Mouse (Mus musculus): ENCODE results near the gene Olfr288. TPM values are rescaled to one million over a fixed set of nuclear protein-coding genes. Genes with fewer than 3 reads are reported as not detected.

The Olfr288 gene
- not detected in 2 replicates for polyA plus RNA-seq (2012; rRNA removed)
- not detected in 2 replicates for polyA plus RNA-seq (2014; fragmentation: Nextera tagmentation; extraction: Ambion mirVana)

DNA sequence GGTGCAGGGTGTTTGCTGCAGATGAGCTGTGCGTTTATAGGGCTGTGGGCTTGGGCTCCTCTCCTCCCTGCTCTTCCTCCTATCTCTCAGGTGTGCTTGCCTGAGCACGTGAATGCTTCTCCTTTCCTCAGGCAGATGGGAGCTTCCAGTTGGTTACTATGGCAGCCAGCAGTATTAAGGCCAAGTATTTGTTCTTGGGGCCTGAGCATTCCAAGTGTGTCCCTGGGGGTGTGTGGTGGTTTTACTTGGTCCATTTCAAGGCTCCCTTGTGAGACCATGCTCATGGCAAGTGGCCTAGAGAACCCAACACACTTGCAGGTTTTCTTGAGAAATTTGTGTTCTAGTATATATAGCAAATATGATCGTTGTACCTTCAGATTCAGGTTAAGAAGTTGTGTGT is at the start of gene Olfr288:
Gene Olfr288 (minus strand): TSS at position 101 of the 400 bp plus-strand sequence.
- H3K9ac ChIP-seq (ENCODE audit: low read depth, low read length, severe bottlenecking), result no peak within 1 kb of the TSS
- WGBS, result 71% methylated on average over 3 of the region's 3 CpGs
- ATAC-seq (ENCODE audit: low FRiP score, low read depth), result no peak
- H3K36me3 ChIP-seq (ENCODE audit: control insufficient read depth, insufficient read depth, low read length), result no peaks in the 10 kb centered on the region
- H3K27me3 ChIP-seq (ENCODE audit: control insufficient read depth, insufficient read depth, low read length), result no peaks in the 10 kb centered on the region
- no peaks in the 10 kb centered on the region for H3K9me3 ChIP-seq (ENCODE audit: control insufficient read depth, low read length)
- TF ChIP-seq POLR2A (IDR thresholded peaks at IDR 0.05; ENCODE audit: borderline replicate concordance, extremely low read depth, insufficient read depth, insufficient read length), result no peak
- DNase-seq (ENCODE audit: low spot score), result no peak
- no peak within 1 kb of the TSS for H3K27ac ChIP-seq (replicated peaks; ENCODE audit: low read depth, low read length)
- no peaks in the 10 kb centered on the region for H3K4me1 ChIP-seq (ENCODE audit: control insufficient read depth, insufficient read depth, low read length)
- no peak within 1 kb of the TSS for H3K4me3 ChIP-seq (replicated peaks; ENCODE audit: low read length)
- H3K4me2 ChIP-seq (replicated peaks; ENCODE audit: low read depth, low read length, severe bottlenecking), result no peak within 1 kb of the TSS

GRCm38 (mm10) chr15:98235442-98235841 is 40.1 kb upstream of the Olfr288 start:
- no peaks in the 10 kb centered on the region for H3K36me3 ChIP-seq (ENCODE audit: control insufficient read depth, insufficient read depth, low read length)
- DNase-seq (ENCODE audit: low spot score) (no peak), ATAC-seq (ENCODE audit: low FRiP score, low read depth) (no peak)
- TF ChIP-seq POLR2A (IDR thresholded peaks at IDR 0.05; ENCODE audit: borderline replicate concordance, extremely low read depth, insufficient read depth, insufficient read length), result no peak
- H3K9ac ChIP-seq (ENCODE audit: low read depth, low read length, severe bottlenecking), result no peak overlapping the region
- H3K4me3 ChIP-seq (replicated peaks; ENCODE audit: low read length), result no peak overlapping the region
- no peak overlapping the region for H3K4me2 ChIP-seq (replicated peaks; ENCODE audit: low read depth, low read length, severe bottlenecking)
- H3K9me3 ChIP-seq (ENCODE audit: control insufficient read depth, low read length), result no peaks in the 10 kb centered on the region
- H3K4me1 ChIP-seq (ENCODE audit: control insufficient read depth, insufficient read depth, low read length), result no peaks in the 10 kb centered on the region
- H3K27ac ChIP-seq (replicated peaks; ENCODE audit: low read depth, low read length), result no peak overlapping the region
- 93% methylated on average over 4 of the region's 4 CpGs for WGBS
- H3K27me3 ChIP-seq (ENCODE audit: control insufficient read depth, insufficient read depth, low read length), result no peaks in the 10 kb centered on the region

DNA sequence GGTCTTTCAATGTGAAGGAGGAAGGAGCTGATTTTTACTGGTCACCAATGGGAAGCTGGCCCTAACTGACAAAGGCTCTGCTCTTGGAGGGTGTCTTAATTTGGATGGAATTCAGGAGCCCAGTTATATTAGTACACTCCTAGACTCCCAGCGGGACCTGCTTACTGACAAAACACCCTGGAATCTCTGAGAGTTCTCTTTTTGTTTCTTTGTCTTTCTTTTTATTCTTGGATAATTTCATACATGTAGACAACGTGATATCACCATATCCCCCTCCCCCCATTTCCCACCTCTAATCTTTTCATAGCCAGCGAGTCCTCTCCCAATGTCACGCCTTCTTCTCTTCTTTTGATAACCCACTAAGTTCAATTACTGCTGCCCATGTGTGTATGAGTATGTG is 39.0 kb upstream of the Olfr288 start, which contains the start of gene Olfr286:
Gene Olfr286 (minus strand): TSS at position 101 of the 400 bp plus-strand sequence.
- Histone ChIP-seq H3K9ac (ENCODE audit: low read depth, low read length, severe bottlenecking) (no peak within 1 kb of the TSS), H3K4me3 (replicated peaks; ENCODE audit: low read length) (no peak within 1 kb of the TSS), H3K27me3 (ENCODE audit: control insufficient read depth, insufficient read depth, low read length) (no peaks in the 10 kb centered on the region), H3K36me3 (ENCODE audit: control insufficient read depth, insufficient read depth, low read length) (no peaks in the 10 kb centered on the region), H3K27ac (replicated peaks; ENCODE audit: low read depth, low read length) (no peak within 1 kb of the TSS), H3K4me2 (replicated peaks; ENCODE audit: low read depth, low read length, severe bottlenecking) (no peak within 1 kb of the TSS), H3K9me3 (ENCODE audit: control insufficient read depth, low read length) (no peaks in the 10 kb centered on the region), H3K4me1 (ENCODE audit: control insufficient read depth, insufficient read depth, low read length) (no peaks in the 10 kb centered on the region)
- ATAC-seq (ENCODE audit: low FRiP score, low read depth) (no peak), DNase-seq (ENCODE audit: low spot score) (no peak)
- WGBS, result 85% methylated on average over 4 of the region's 4 CpGs
- no peak for TF ChIP-seq POLR2A (IDR thresholded peaks at IDR 0.05; ENCODE audit: borderline replicate concordance, extremely low read depth, insufficient read depth, insufficient read length)

DNA sequence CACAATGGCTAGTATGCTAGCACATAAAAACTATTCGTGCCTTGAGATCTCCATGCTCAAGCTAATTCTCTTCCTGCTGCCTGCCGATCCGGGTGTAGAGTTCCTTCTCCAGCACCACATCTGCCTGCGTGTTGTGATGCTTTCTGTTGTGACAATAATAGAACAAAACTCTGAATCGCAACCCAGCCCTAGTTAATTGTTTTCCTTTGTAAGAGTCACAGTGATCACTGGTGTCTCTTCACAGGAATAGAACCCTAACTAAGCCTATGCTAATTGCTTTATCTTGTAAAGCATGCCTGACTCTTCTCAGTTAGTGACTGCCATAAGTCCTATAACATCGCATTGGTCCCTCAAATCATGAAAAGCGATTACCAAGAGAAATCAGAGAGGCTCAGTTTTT is 30.8 kb upstream of the Olfr288 start:
- Histone ChIP-seq H3K36me3 (ENCODE audit: control insufficient read depth, insufficient read depth, low read length) (no peaks in the 10 kb centered on the region), H3K27ac (replicated peaks; ENCODE audit: low read depth, low read length) (no peak overlapping the region), H3K9me3 (ENCODE audit: control insufficient read depth, low read length) (no peaks in the 10 kb centered on the region), H3K27me3 (ENCODE audit: control insufficient read depth, insufficient read depth, low read length) (no peaks in the 10 kb centered on the region), H3K4me2 (replicated peaks; ENCODE audit: low read depth, low read length, severe bottlenecking) (no peak overlapping the region), H3K9ac (ENCODE audit: low read depth, low read length, severe bottlenecking) (no peak overlapping the region), H3K4me3 (replicated peaks; ENCODE audit: low read length) (no peak overlapping the region), H3K4me1 (ENCODE audit: control insufficient read depth, insufficient read depth, low read length) (no peaks in the 10 kb centered on the region)
- ATAC-seq (ENCODE audit: low FRiP score, low read depth), result no peak
- TF ChIP-seq POLR2A (IDR thresholded peaks at IDR 0.05; ENCODE audit: borderline replicate concordance, extremely low read depth, insufficient read depth, insufficient read length), result no peak
- 77% methylated on average over 7 of the region's 7 CpGs for WGBS
- DNase-seq (ENCODE audit: low spot score), result no peak

- Histone ChIP-seq H3K9me3 (ENCODE audit: control insufficient read depth, low read length) (no peaks in the 10 kb centered on the region), H3K36me3 (ENCODE audit: control insufficient read depth, insufficient read depth, low read length) (no peaks in the 10 kb centered on the region), H3K4me3 (replicated peaks; ENCODE audit: low read length) (no peak overlapping the region), H3K4me1 (ENCODE audit: control insufficient read depth, insufficient read depth, low read length) (no peaks in the 10 kb centered on the region), H3K9ac (ENCODE audit: low read depth, low read length, severe bottlenecking) (no peak overlapping the region), H3K4me2 (replicated peaks; ENCODE audit: low read depth, low read length, severe bottlenecking) (no peak overlapping the region), H3K27me3 (ENCODE audit: control insufficient read depth, insufficient read depth, low read length) (no peaks in the 10 kb centered on the region), H3K27ac (replicated peaks; ENCODE audit: low read depth, low read length) (no peak overlapping the region)
- 49% methylated on average over 16 of the region's 16 CpGs for WGBS
- DNase-seq (ENCODE audit: low spot score), result no peak
- ATAC-seq (ENCODE audit: low FRiP score, low read depth), result no peak
- TF ChIP-seq POLR2A (IDR thresholded peaks at IDR 0.05; ENCODE audit: borderline replicate concordance, extremely low read depth, insufficient read depth, insufficient read length), result no peak
Measured at GRCm38 (mm10) chr15:98225610-98226009, 30.3 kb upstream of the Olfr288 start.

- H3K9me3 ChIP-seq (ENCODE audit: control insufficient read depth, low read length), result no peaks in the 10 kb centered on the region
- H3K4me3 ChIP-seq (replicated peaks; ENCODE audit: low read length), result no peak overlapping the region
- no peak for ATAC-seq (ENCODE audit: low FRiP score, low read depth)
- H3K4me1 ChIP-seq (ENCODE audit: control insufficient read depth, insufficient read depth, low read length), result no peaks in the 10 kb centered on the region
- no peaks in the 10 kb centered on the region for H3K36me3 ChIP-seq (ENCODE audit: control insufficient read depth, insufficient read depth, low read length)
- DNase-seq (ENCODE audit: low spot score), result no peak
- no peak overlapping the region for H3K27ac ChIP-seq (replicated peaks; ENCODE audit: low read depth, low read length)
- no peak overlapping the region for H3K9ac ChIP-seq (ENCODE audit: low read depth, low read length, severe bottlenecking)
- TF ChIP-seq POLR2A (IDR thresholded peaks at IDR 0.05; ENCODE audit: borderline replicate concordance, extremely low read depth, insufficient read depth, insufficient read length), result no peak
- no peak overlapping the region for H3K4me2 ChIP-seq (replicated peaks; ENCODE audit: low read depth, low read length, severe bottlenecking)
- no peaks in the 10 kb centered on the region for H3K27me3 ChIP-seq (ENCODE audit: control insufficient read depth, insufficient read depth, low read length)
Measured at GRCm38 (mm10) chr15:98222377-98222776, 27.0 kb upstream of the Olfr288 start.

Measured in limb, embryonic 14.5 days (tissue).